Mouse (Mus musculus) c-Kit-positive CD71-positive TER-119-positive erythroid progenitor cells, embryonic 14.5 days (primary cell): ENCODE results near the gene Lrrk1.

Experiments used
- DNase-seq: peaks from one replicate; pipeline ENCODE4 v3.0.0-alpha.2; 2013; ENCODE audit warnings: low spot score

Gene Lrrk1

GRCm38 (mm10) chr7:66300680-66301079 is 87.5 kb downstream of the Lrrk1 start:
- peak; percentile 89 for DNase-seq

- no peak for DNase-seq
Measured at GRCm38 (mm10) chr7:66297656-66298021, 90.5 kb downstream of the Lrrk1 start.

GRCm38 (mm10) chr7:66296921-66297655 is 91.1 kb downstream of the Lrrk1 start:
- no peak for DNase-seq

GRCm38 (mm10) chr7:66292552-66293376 is 95.4 kb downstream of the Lrrk1 start:
- DNase-seq, result no peak

GRCm38 (mm10) chr7:66292010-66292409 is 96.1 kb downstream of the Lrrk1 start:
- DNase-seq, result no peak

- DNase-seq, result no peak
Measured at GRCm38 (mm10) chr7:66282984-66283612, 105.1 kb downstream of the Lrrk1 start.

GRCm38 (mm10) chr7:66282265-66282664 is 105.9 kb downstream of the Lrrk1 start:
- no peak for DNase-seq

- DNase-seq, result no peak
Measured at GRCm38 (mm10) chr7:66278001-66278400, 110.1 kb downstream of the Lrrk1 start.

- no peak for DNase-seq
Measured at GRCm38 (mm10) chr7:66273494-66273893, 114.7 kb downstream of the Lrrk1 start.

- DNase-seq, result no peak
Measured at GRCm38 (mm10) chr7:66271226-66271625, 116.9 kb downstream of the Lrrk1 start.

GRCm38 (mm10) chr7:66266942-66267850 is 121.0 kb downstream of the Lrrk1 start:
- peak; percentile 81 for DNase-seq

GRCm38 (mm10) chr7:66263421-66263820 is 124.7 kb downstream of the Lrrk1 start:
- DNase-seq, result no peak

GRCm38 (mm10) chr7:66262570-66263156 is 125.5 kb downstream of the Lrrk1 start:
- DNase-seq, result no peak

- DNase-seq, result no peak
Measured at GRCm38 (mm10) chr7:66260763-66261390, 127.3 kb downstream of the Lrrk1 start.

GRCm38 (mm10) chr7:66260295-66260694 is 127.9 kb downstream of the Lrrk1 start:
- DNase-seq, result no peak

GRCm38 (mm10) chr7:66259436-66260206 is 128.5 kb downstream of the Lrrk1 start:
- DNase-seq, result no peak

GRCm38 (mm10) chr7:66258997-66259396 is 129.2 kb downstream of the Lrrk1 start:
- DNase-seq, result no peak

GRCm38 (mm10) chr7:66257232-66257631 is 130.9 kb downstream of the Lrrk1 start:
- no peak for DNase-seq

GRCm38 (mm10) chr7:66256441-66256840 is 131.7 kb downstream of the Lrrk1 start:
- no peak for DNase-seq

- DNase-seq, result no peak
Measured at GRCm38 (mm10) chr7:66254993-66255392, 133.2 kb downstream of the Lrrk1 start.
